Mouse (Mus musculus): ENCODE measurements around the gene Adtrp.

- no peak for TF ChIP-seq POLR2A (IDR thresholded peaks at IDR 0.05; ENCODE audit: low read depth, low read length)
- no peak for TF ChIP-seq CTCF (IDR thresholded peaks at IDR 0.05; ENCODE audit: extremely low read depth, insufficient read length, insufficient replicate concordance, low read depth, low read length)
Measured at GRCm38 (mm10) chr13:41881201-41881600, 33.7 kb upstream of the Adtrp start.

Data from small intestine, adult 2 months (tissue).